Comparison of ENCODE assay signal across 16 mouse cellular contexts in the genomic region with DNA sequence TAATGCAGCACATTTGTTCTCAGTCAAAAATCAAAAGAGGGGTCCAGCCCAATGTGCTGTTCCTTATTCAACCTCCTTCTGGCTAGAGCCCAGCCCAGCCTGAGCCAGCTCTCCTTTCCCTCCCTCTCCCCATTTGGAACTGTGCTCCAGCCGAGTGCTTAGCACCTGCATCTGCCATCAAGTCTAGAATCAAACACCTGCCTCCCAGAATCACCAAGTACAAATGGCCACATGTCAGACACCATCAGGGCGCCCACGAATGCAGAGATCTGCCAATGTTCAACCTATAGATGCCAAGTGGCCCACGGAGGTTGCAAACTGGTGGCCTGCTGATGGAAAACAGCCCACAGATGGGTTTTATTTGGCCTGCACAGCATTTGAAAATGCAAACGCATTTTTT. TPM values are rescaled to one million over a fixed set of nuclear protein-coding genes. Genes with fewer than 3 reads are reported as not detected.
DNase-seq lines count a peak whose midpoint lies in the region; ATAC-seq and TF ChIP-seq lines count a peak whose summit lies in the region.
"Had no signal": no experiment of that assay in that cellular context is flagged by ENCODE, and none has a peak within 500 bp of the region (broad histone marks: within the 10 kb centered on the region; RNA-seq: fewer than 3 reads in every experiment).

No protein-coding gene starts in this region.

- no peak for TF ChIP-seq CTCF in cerebellum, adult 2 months (IDR thresholded peaks at IDR 0.05; ENCODE audit: borderline replicate concordance, insufficient read depth, low read depth, low read length)
- no peak for TF ChIP-seq CTCF in forebrain, postnatal 0 days (IDR thresholded peaks at IDR 0.05; ENCODE audit: low read depth)

- TF ChIP-seq POLR2A in cerebellum, adult 2 months (IDR thresholded peaks at IDR 0.05; ENCODE audit: borderline replicate concordance, insufficient read depth, low read length), result no peak

- H3K4me1 ChIP-seq in hindbrain, embryonic 16.5 days (ENCODE audit: control insufficient read depth, insufficient read depth, low read depth, low read length), result no peaks in the 10 kb centered on the region
- no peaks in the 10 kb centered on the region for H3K4me1 ChIP-seq in hindbrain, embryonic 12.5 days
- peaks cover 10% of the 10 kb centered on the region for H3K4me1 ChIP-seq in cerebellum, adult 2 months (ENCODE audit: control insufficient read depth, insufficient read depth, low read length)
- H3K4me1 ChIP-seq in forebrain, postnatal 0 days (ENCODE audit: insufficient read depth), result no peaks in the 10 kb centered on the region
- H3K4me1 ChIP-seq: intestine, embryonic 15.5 days; megakaryocyte, embryonic 14.5 days; stomach, embryonic 15.5 days had no signal

- no peak overlapping the region for H3K4me3 ChIP-seq in hindbrain, embryonic 16.5 days (ENCODE audit: low read length)
- no peak overlapping the region for H3K4me3 ChIP-seq in hindbrain, embryonic 12.5 days
- no peak overlapping the region for H3K4me3 ChIP-seq in cerebellum, adult 2 months (replicated peaks; ENCODE audit: insufficient read depth, low read depth, low read length)
- H3K4me3 ChIP-seq in forebrain, postnatal 0 days (ENCODE audit: low read depth, low read length), result no peak overlapping the region
- H3K4me3 ChIP-seq: intestine, embryonic 15.5 days; megakaryocyte, embryonic 14.5 days; stomach, embryonic 15.5 days had no signal

- ATAC-seq in hindbrain, embryonic 16.5 days, result peak; percentile 48; the same call in 1 of the 2 replicates
- ATAC-seq in hindbrain, embryonic 12.5 days (ENCODE audit: low FRiP score), result no peak
- peak; percentile 28; the same call in 1 of the 2 replicates for ATAC-seq in forebrain, postnatal 0 days
- ATAC-seq in megakaryocyte progenitor cell, adult 5-6 weeks (replicated peaks; ENCODE audit: poor library complexity), result no peak
- ATAC-seq: intestine, embryonic 15.5 days had no signal

- intact Hi-C loops in left cerebral cortex, postnatal 4 days (cut with DNase I), result no loop called here

- DNase-seq in cerebellum, adult 2 months, result peak; percentile 28 to 39
- DNase-seq in forebrain, postnatal 0 days, result peak; percentile 26
- peak; percentile 41 for DNase-seq in left cerebral cortex, postnatal 4 days
- no peak for DNase-seq in adrenal gland, postnatal 14 days
- DNase-seq: embryo, embryonic 11 days; kidney, postnatal 36 days; lung, embryonic 14.5 days had no signal

- no peaks in the 10 kb centered on the region for H3K36me3 ChIP-seq in hindbrain, embryonic 16.5 days (ENCODE audit: control insufficient read depth, insufficient read depth, low read length)
- no peaks in the 10 kb centered on the region for H3K36me3 ChIP-seq in hindbrain, embryonic 12.5 days
- no peaks in the 10 kb centered on the region for H3K36me3 ChIP-seq in forebrain, postnatal 0 days (ENCODE audit: insufficient read depth)
- H3K36me3 ChIP-seq: intestine, embryonic 15.5 days; stomach, embryonic 15.5 days had no signal

- no peak overlapping the region for H3K27ac ChIP-seq in hindbrain, embryonic 16.5 days (ENCODE audit: low read depth, low read length)
- H3K27ac ChIP-seq in hindbrain, embryonic 12.5 days, result no peak overlapping the region
- H3K27ac ChIP-seq in cerebellum, adult 2 months (ENCODE audit: insufficient read depth, low read length), result no peak overlapping the region
- H3K27ac ChIP-seq in forebrain, postnatal 0 days (ENCODE audit: low read depth, low read length), result no peak overlapping the region
- H3K27ac ChIP-seq: intestine, embryonic 15.5 days; stomach, embryonic 15.5 days had no signal

- no peaks in the 10 kb centered on the region for H3K27me3 ChIP-seq in hindbrain, embryonic 16.5 days (replicated peaks; ENCODE audit: control insufficient read depth, insufficient read depth, low read length)
- H3K27me3 ChIP-seq in hindbrain, embryonic 12.5 days, result no peaks in the 10 kb centered on the region
- H3K27me3 ChIP-seq in cerebellum, adult 2 months (ENCODE audit: control insufficient read depth, insufficient read depth, low read length), result no peaks in the 10 kb centered on the region
- no peaks in the 10 kb centered on the region for H3K27me3 ChIP-seq in forebrain, postnatal 0 days (ENCODE audit: insufficient read depth, low read length)
- H3K27me3 ChIP-seq: intestine, embryonic 15.5 days; megakaryocyte, embryonic 14.5 days; stomach, embryonic 15.5 days had no signal

- 69% methylated on average over 5 of the region's 5 CpGs for WGBS in hindbrain, embryonic 16.5 days
- WGBS in hindbrain, embryonic 12.5 days, result 80% methylated on average over 5 of the region's 5 CpGs
- WGBS in cerebellum, adult 2 months, result 23% methylated on average over 5 of the region's 5 CpGs
- WGBS in forebrain, postnatal 0 days, result 45% methylated on average over 5 of the region's 5 CpGs

- no peaks in the 10 kb centered on the region for H3K9me3 ChIP-seq in hindbrain, embryonic 16.5 days (ENCODE audit: control insufficient read depth, low read length)
- H3K9me3 ChIP-seq in hindbrain, embryonic 12.5 days (replicated peaks), result no peaks in the 10 kb centered on the region
- no peaks in the 10 kb centered on the region for H3K9me3 ChIP-seq in forebrain, postnatal 0 days (ENCODE audit: low read length)
- H3K9me3 ChIP-seq: intestine, embryonic 15.5 days; megakaryocyte, embryonic 14.5 days; stomach, embryonic 15.5 days had no signal

- no peak overlapping the region for H3K9ac ChIP-seq in hindbrain, embryonic 16.5 days (ENCODE audit: low read depth, low read length)
- H3K9ac ChIP-seq in hindbrain, embryonic 12.5 days, result no peak overlapping the region
- H3K9ac ChIP-seq in forebrain, postnatal 0 days, result no peak overlapping the region
- H3K9ac ChIP-seq: intestine, embryonic 15.5 days; lung, embryonic 14.5 days; stomach, embryonic 15.5 days had no signal

- no peak overlapping the region for H3K4me2 ChIP-seq in hindbrain, embryonic 16.5 days (ENCODE audit: low read length)
- H3K4me2 ChIP-seq in hindbrain, embryonic 12.5 days (replicated peaks), result no peak overlapping the region
- H3K4me2 ChIP-seq in forebrain, postnatal 0 days (ENCODE audit: low read depth), result no peak overlapping the region
- H3K4me2 ChIP-seq: intestine, embryonic 15.5 days; lung, embryonic 14.5 days; stomach, embryonic 15.5 days had no signal

RNA-seq across cellular contexts. Expression of gene Isx, which starts 18.1 kb away (rescaled TPM):
- polyA plus RNA-seq in hindbrain, embryonic 16.5 days (2015; fragmentation: Nextera tagmentation; extraction: Ambion mirVana), result not detected in 2 replicates
- not detected in 2 replicates for polyA plus RNA-seq in hindbrain, embryonic 12.5 days (2016; fragmentation: Nextera tagmentation; extraction: Ambion mirVana)
- polyA plus RNA-seq in cerebellum, adult 2 months (2012; rRNA removed), result not detected in 2 replicates
- total RNA-seq in forebrain, postnatal 0 days (2014; rRNA removed), result not detected in 2 replicates
- not detected in 2 replicates for polyA plus RNA-seq in forebrain, postnatal 0 days (2015; fragmentation: Nextera tagmentation; extraction: Ambion mirVana)
- total RNA-seq in left cerebral cortex, postnatal 4 days (2021), result not detected
- total RNA-seq in megakaryocyte progenitor cell, adult 5-6 weeks (2015), result not detected in 2 replicates
- total RNA-seq in megakaryocyte progenitor cell, adult 5-6 weeks (2017), result not detected in 2 replicates
- 0.19 TPM in 1 of 2 replicates, not detected in the other for total RNA-seq in adrenal gland, postnatal 14 days (2021)
- total RNA-seq: CH12.LX; granulocyte monocyte progenitor cell, adult 5-6 weeks; neutrophil, adult 5-6 weeks had no signal
- polyA plus RNA-seq: lung, embryonic 14.5 days had no signal

Comparison
In these comparisons a context has a peak if more than half of its experiments do, and no peak if none do; other contexts are left out.
1. ATAC-seq: peak in hindbrain, embryonic 16.5 days (single experiment) and forebrain, postnatal 0 days (single experiment); none in hindbrain, embryonic 12.5 days (single experiment) and megakaryocyte progenitor cell, adult 5-6 weeks (single experiment).